Mouse (Mus musculus): ENCODE measurements around the gene Cuta.

- TF ChIP-seq GATA1 (IDR thresholded peaks at IDR 0.05; ENCODE audit: borderline replicate concordance, low read length) (no peak), FLI1 (IDR thresholded peaks at IDR 0.05; ENCODE audit: low read length) (no peak)
Measured at GRCm38 (mm10) chr17:26892635-26893375, 46.6 kb downstream of the Cuta start.

All from megakaryocyte, embryonic 14.5 days (primary cell).